Mouse (Mus musculus) MEL-GATA-1-ER (cell line): ENCODE results near the gene Rinl.

Experiments used
- DNase-seq: peaks from one replicate; pipeline ENCODE4 v3.0.0-alpha.2; 2012; ENCODE audit warnings: low read depth; ENCODE audit errors: extremely low read depth

Rinl gene

GRCm38 (mm10) chr7:28780857-28781256 is 7.9 kb upstream of the Rinl start:
- no peak for DNase-seq

- no peak for DNase-seq
These were observed 7.5 kb upstream of the Rinl start for GRCm38 (mm10) chr7:28781261-28781663.

- DNase-seq = no peak
These were observed 3.6 kb upstream of the Rinl start for GRCm38 (mm10) chr7:28785161-28785560.

- DNase-seq = no peak
These were observed 885 bp upstream of the Rinl start for GRCm38 (mm10) chr7:28787884-28788283.

- DNase-seq = no peak
These were observed 466 bp downstream of the Rinl start for GRCm38 (mm10) chr7:28789235-28789634.

- no peak for DNase-seq
These were observed 1.5 kb downstream of the Rinl start for GRCm38 (mm10) chr7:28790066-28790806.

GRCm38 (mm10) chr7:28791706-28792105 is 2.9 kb downstream of the Rinl start:
- no peak for DNase-seq

GRCm38 (mm10) chr7:28792391-28793185 is 3.8 kb downstream of the Rinl start:
- no peak for DNase-seq

GRCm38 (mm10) chr7:28793834-28794233 is 5.1 kb downstream of the Rinl start:
- DNase-seq = peak; percentile 64

- DNase-seq = no peak
These were observed 5.7 kb downstream of the Rinl start for GRCm38 (mm10) chr7:28794496-28794895.

- DNase-seq = no peak
These were observed 7.1 kb downstream of the Rinl start for GRCm38 (mm10) chr7:28795832-28796231.

GRCm38 (mm10) chr7:28796562-28796975 is 7.8 kb downstream of the Rinl start:
- DNase-seq = no peak

GRCm38 (mm10) chr7:28799994-28800393 is 11.2 kb downstream of the Rinl start:
- no peak for DNase-seq

- no peak for DNase-seq
These were observed 12.7 kb downstream of the Rinl start for GRCm38 (mm10) chr7:28801451-28801850.

- no peak for DNase-seq
These were observed 13.3 kb downstream of the Rinl start for GRCm38 (mm10) chr7:28801901-28802670.

- no peak for DNase-seq
These were observed 14.2 kb downstream of the Rinl start for GRCm38 (mm10) chr7:28802846-28803588.

GRCm38 (mm10) chr7:28803756-28804155 is 15.0 kb downstream of the Rinl start:
- no peak for DNase-seq

- DNase-seq = no peak
These were observed 18.1 kb downstream of the Rinl start for GRCm38 (mm10) chr7:28806869-28807268.

- DNase-seq = no peak
These were observed 19.0 kb downstream of the Rinl start for GRCm38 (mm10) chr7:28807641-28808220.

GRCm38 (mm10) chr7:28808221-28808941 is 19.6 kb downstream of the Rinl start, which contains the start of gene Hnrnpl:
Gene Hnrnpl, plus strand, starts transcription at chr7:28808541.
- DNase-seq = peak; percentile 64
